Mouse (Mus musculus): Measurements from ENCODE around the gene Galns. TPM values are rescaled to one million over a fixed set of nuclear protein-coding genes. Genes with fewer than 3 reads are reported as not detected.
"Not testable (repeated sequence)": the region's sequence is repeated elsewhere in the genome, so short reads cannot be mapped to it uniquely, and the experiment has no call there.

Galns gene
- polyA plus RNA-seq, 1 experiment from 2014 or later, result 4.5 TPM

DNA sequence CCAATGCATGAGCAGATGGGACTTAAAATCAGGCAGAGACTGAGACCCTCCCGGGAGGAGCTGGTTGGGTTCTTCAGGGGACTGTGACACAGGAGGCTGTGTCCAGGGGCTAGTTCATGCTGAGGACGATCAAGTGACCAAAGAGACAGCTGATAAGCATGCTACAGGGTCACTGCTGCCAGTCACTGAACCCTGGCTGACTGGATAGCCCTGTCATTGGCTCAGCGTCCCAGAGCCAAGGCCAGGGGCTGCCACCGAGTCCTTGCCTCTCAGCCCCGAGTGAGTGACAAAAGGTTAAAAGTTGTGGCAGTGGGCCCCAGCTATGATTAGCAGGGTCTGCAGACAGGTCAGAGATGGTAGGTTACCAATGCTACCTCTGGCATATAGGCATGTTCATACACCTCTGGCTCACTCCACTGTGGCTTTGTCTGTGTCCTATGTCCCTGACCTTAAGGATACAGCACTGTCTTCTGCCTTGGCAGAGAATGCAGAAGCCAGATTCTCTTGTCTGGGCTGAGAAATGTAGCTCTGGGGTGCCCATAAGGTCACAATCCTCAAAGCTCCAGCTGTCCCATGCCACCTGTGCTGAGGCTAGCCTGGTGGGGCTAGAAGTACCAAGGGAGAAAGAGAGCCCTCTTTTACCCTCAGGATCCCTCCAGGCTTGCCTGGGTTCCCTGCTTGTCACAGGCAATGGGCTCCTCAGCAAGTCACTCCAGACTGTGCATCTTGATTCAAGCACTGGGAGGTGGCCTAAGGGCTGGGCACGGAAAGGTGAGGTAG is 33.1 kb upstream of the Galns start:
- Histone ChIP-seq H3K9ac (replicated peaks) (no peak overlapping the region), H3K27me3 (no peaks in the 10 kb centered on the region), H3K4me3 (no peak overlapping the region), H3K4me1 (peaks cover 23% of the 10 kb centered on the region), H3K9me3 (no peaks in the 10 kb centered on the region), H3K4me2 (replicated peaks) (no peak overlapping the region), H3K36me3 (peaks cover 33% of the 10 kb centered on the region), H3K27ac (replicated peaks) (no peak overlapping the region)
- WGBS, result 77% methylated on average over 6 of the region's 6 CpGs
- ATAC-seq (replicated peaks), result no peak

- peaks cover 25% of the 10 kb centered on the region for H3K36me3 ChIP-seq
Observed at GRCm38 (mm10) chr8:122642071-122642470, 30.8 kb upstream of the Galns start.

GRCm38 (mm10) chr8:122641406-122641805 is 30.1 kb upstream of the Galns start:
- Histone ChIP-seq H3K4me2 (replicated peaks) (no peak overlapping the region), H3K4me3 (no peak overlapping the region), H3K9ac (replicated peaks) (no peak overlapping the region), H3K9me3 (no peaks in the 10 kb centered on the region), H3K27ac (replicated peaks) (no peak overlapping the region; the same call in 1 of the 2 replicates), H3K27me3 (no peaks in the 10 kb centered on the region), H3K36me3 (peaks cover 19% of the 10 kb centered on the region; the same call in 1 of the 2 replicates), H3K4me1 (peaks cover 37% of the 10 kb centered on the region)
- 56% methylated on average over 15 of the region's 15 CpGs for WGBS
- ATAC-seq (replicated peaks), result no peak

More at GRCm38 (mm10) chr8:122642071-122642470, 30.8 kb upstream of the Galns start:
- no peak overlapping the region for H3K27ac ChIP-seq (replicated peaks)
- no peaks in the 10 kb centered on the region for H3K27me3 ChIP-seq
- H3K4me3 ChIP-seq, result no peak overlapping the region
- ATAC-seq (replicated peaks), result no peak
- H3K9me3 ChIP-seq, result no peaks in the 10 kb centered on the region
- peaks cover 33% of the 10 kb centered on the region for H3K4me1 ChIP-seq
- 75% methylated on average over 9 of the region's 9 CpGs for WGBS
- H3K9ac ChIP-seq (replicated peaks), result no peak overlapping the region
- H3K4me2 ChIP-seq (replicated peaks), result no peak overlapping the region

DNA sequence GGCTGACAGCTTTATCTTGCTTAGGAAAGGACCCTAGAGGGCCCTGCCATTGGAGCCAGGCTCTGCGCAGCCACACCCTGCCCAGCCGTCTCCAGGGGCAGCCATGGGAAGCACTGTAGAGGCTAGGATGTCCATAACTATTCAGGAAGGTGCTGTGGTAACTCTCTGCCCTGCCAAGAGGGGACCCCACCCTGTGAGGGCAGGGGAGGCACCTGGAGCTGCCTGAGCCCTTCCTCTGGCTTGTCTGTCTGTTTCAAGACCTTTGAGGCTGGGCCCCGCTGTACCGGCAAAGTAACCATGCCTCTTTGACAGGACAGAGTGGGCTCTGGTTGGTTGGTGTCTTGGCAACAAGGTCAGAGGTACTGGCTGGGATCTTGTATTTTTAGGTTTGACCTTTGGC is 29.6 kb upstream of the Galns start:
- 81% methylated on average over 4 of the region's 4 CpGs for WGBS
- Histone ChIP-seq H3K36me3 (peaks cover 20% of the 10 kb centered on the region; the same call in 1 of the 2 replicates), H3K27ac (replicated peaks) (no peak overlapping the region; the same call in 1 of the 2 replicates)

GRCm38 (mm10) chr8:122639521-122640248 is 28.4 kb upstream of the Galns start:
- no peaks in the 10 kb centered on the region for H3K9me3 ChIP-seq
- no peak overlapping the region for H3K9ac ChIP-seq (replicated peaks)
- peaks cover 37% of the 10 kb centered on the region for H3K4me1 ChIP-seq
- peak overlapping the region; percentile 36; the same call in 1 of the 2 replicates for H3K27ac ChIP-seq (replicated peaks)
- H3K27me3 ChIP-seq, result no peaks in the 10 kb centered on the region
- WGBS, result 33% methylated on average over 16 of the region's 16 CpGs
- no peak overlapping the region for H3K4me2 ChIP-seq (replicated peaks)
- peak; percentile 53 for ATAC-seq (replicated peaks)
- H3K4me3 ChIP-seq, result no peak overlapping the region
- H3K36me3 ChIP-seq, result peaks cover 32% of the 10 kb centered on the region

More for the DNA sequence above, 29.6 kb upstream of the Galns start:
- ATAC-seq (replicated peaks), result no peak
- no peak overlapping the region for H3K4me2 ChIP-seq (replicated peaks)
- peaks cover 37% of the 10 kb centered on the region for H3K4me1 ChIP-seq
- no peak overlapping the region for H3K4me3 ChIP-seq
- no peaks in the 10 kb centered on the region for H3K27me3 ChIP-seq
- no peak overlapping the region for H3K9ac ChIP-seq (replicated peaks)
- no peaks in the 10 kb centered on the region for H3K9me3 ChIP-seq

GRCm38 (mm10) chr8:122638601-122639000 is 27.3 kb upstream of the Galns start:
- no peak for ATAC-seq (replicated peaks)
- Histone ChIP-seq H3K36me3 (peaks cover 40% of the 10 kb centered on the region), H3K9ac (replicated peaks) (no peak overlapping the region)

GRCm38 (mm10) chr8:122637230-122637629 is 26.0 kb upstream of the Galns start:
- Histone ChIP-seq H3K4me1 (peaks cover 37% of the 10 kb centered on the region), H3K9me3 (no peaks in the 10 kb centered on the region), H3K27me3 (no peaks in the 10 kb centered on the region), H3K4me3 (no peak overlapping the region), H3K4me2 (replicated peaks) (no peak overlapping the region), H3K9ac (replicated peaks) (no peak overlapping the region), H3K27ac (replicated peaks) (no peak overlapping the region), H3K36me3 (peaks cover 47% of the 10 kb centered on the region)
- WGBS, result 87% methylated on average over 9 of the region's 9 CpGs
- ATAC-seq (replicated peaks), result no peak

More at GRCm38 (mm10) chr8:122638601-122639000, 27.3 kb upstream of the Galns start:
- Histone ChIP-seq H3K27me3 (no peaks in the 10 kb centered on the region), H3K27ac (replicated peaks) (0 out of 2 replicates have a peak overlapping the region, but pooled peaks have one; percentile 36), H3K4me1 (peaks cover 37% of the 10 kb centered on the region), H3K4me2 (replicated peaks) (no peak overlapping the region), H3K9me3 (no peaks in the 10 kb centered on the region), H3K4me3 (no peak overlapping the region)
- WGBS, result 76% methylated on average over 16 of the region's 16 CpGs

DNA sequence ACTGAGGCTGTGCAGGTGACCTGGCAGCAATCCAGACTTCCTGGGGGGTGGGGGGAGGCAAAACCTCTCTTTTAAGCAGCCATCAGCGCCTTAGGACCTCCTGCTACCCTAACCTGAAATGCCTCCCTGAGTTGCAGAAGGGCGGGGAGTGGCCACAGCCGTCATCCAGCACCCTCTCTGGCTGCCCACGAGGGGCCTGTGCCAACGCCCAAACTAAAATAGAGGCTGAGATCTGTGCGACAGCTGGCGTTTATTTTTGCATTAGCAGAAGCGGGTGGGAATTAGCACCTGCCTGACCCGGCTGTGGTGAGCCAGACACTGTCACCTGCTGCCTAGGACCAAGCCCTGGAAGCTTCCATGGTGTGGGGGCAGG is 25.5 kb upstream of the Galns start:
- Histone ChIP-seq H3K36me3 (peaks cover 47% of the 10 kb centered on the region), H3K27me3 (no peaks in the 10 kb centered on the region), H3K4me1 (peaks cover 36% of the 10 kb centered on the region), H3K9ac (replicated peaks) (no peak overlapping the region), H3K4me2 (replicated peaks) (no peak overlapping the region), H3K9me3 (no peaks in the 10 kb centered on the region), H3K4me3 (no peak overlapping the region), H3K27ac (replicated peaks) (no peak overlapping the region)
- WGBS, result 54% methylated on average over 9 of the region's 9 CpGs
- ATAC-seq (replicated peaks), result no peak

DNA sequence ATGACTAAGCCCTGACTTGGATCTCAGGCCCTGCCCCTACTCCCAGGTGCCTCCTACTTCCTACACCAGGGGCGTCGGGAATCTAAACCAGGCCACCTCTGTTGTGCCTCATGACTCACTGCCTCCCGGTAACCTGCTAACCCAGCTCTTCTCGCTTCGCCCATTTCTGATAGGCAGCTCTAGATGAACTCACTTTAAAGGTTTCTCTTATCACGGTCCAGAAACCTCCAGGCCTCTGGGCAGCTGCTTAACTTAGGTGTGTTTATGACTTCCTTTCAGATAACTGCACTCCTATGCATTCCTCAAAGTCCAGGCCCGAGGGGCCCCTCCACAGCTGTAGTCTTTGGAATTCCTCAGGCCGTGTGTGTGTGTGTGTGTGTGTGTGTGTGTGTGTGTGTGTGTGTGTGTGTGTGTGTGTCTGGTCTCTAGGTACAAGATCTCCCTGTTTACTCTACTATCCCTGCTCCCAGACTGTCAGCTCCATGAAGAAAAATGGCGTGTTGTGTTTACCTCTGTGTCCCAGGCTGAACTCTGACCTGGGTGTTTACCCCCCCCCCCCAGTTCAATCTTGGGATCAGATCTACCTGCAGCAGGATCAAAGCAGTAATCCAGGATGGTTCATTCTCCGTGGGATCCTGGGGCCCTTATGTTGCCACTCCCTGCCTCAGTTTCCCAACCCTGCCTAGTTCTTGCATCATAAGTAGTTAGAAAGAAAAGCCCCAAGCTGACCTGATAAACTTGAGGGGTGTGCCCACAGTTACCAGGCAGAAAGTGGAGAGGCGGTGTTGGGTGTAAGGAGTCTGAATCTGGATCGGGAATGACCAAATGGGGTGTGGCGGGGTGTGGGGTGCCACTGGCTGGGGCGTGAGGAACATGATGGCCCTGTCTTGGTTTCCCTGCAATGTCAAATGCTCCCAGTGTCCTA is 24.9 kb upstream of the Galns start:
- peaks cover 47% of the 10 kb centered on the region for H3K36me3 ChIP-seq
- H3K4me2 ChIP-seq (replicated peaks), result no peak overlapping the region
- WGBS, result 82% methylated on average over 14 of the region's 14 CpGs
- no peaks in the 10 kb centered on the region for H3K9me3 ChIP-seq
- H3K4me1 ChIP-seq, result peaks cover 30% of the 10 kb centered on the region
- H3K4me3 ChIP-seq, result no peak overlapping the region
- no peak overlapping the region for H3K27ac ChIP-seq (replicated peaks)
- no peak for ATAC-seq (replicated peaks)
- H3K9ac ChIP-seq (replicated peaks), result no peak overlapping the region
- no peaks in the 10 kb centered on the region for H3K27me3 ChIP-seq

DNA sequence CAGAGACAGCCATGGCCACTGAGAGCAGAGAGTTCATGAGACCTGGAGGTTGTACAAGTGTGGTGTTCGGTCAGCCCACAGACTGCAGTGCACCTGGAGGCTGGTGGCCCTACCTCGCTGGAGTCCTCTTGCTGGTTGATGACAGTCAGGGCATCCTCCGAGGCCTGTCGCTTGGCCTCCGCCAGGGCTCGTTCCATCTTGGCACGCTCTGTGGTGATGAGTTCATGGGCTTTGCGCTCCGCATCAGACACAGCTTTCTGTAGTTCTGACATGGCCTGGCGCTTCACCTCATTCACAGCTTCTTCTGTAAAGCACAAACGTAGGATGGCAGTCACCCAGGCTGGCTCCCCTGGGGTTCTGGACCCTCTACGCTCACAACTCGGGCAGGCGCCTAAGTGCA is 21.9 kb upstream of the Galns start:
- Histone ChIP-seq H3K4me1 (0 out of 2 replicates have a peak, but pooled peaks cover 5% of the 10 kb centered on the region), H3K4me2 (replicated peaks) (no peak overlapping the region), H3K36me3 (peaks cover 50% of the 10 kb centered on the region), H3K27me3 (no peaks in the 10 kb centered on the region), H3K9me3 (no peaks in the 10 kb centered on the region), H3K4me3 (no peak overlapping the region), H3K27ac (replicated peaks) (no peak overlapping the region), H3K9ac (replicated peaks) (no peak overlapping the region)
- 91% methylated on average over 14 of the region's 14 CpGs for WGBS
- ATAC-seq (replicated peaks), result no peak

- WGBS, result 90% methylated on average over 3 of the region's 3 CpGs
- not testable (repeated sequence) for ATAC-seq (replicated peaks); H3K4me1 ChIP-seq; H3K4me2 ChIP-seq (replicated peaks); H3K27ac ChIP-seq (replicated peaks); H3K4me3 ChIP-seq; H3K27me3 ChIP-seq; H3K9me3 ChIP-seq; H3K9ac ChIP-seq (replicated peaks)
- H3K36me3 ChIP-seq, result peaks cover 44% of the 10 kb centered on the region
Observed at GRCm38 (mm10) chr8:122632134-122632533, 20.9 kb upstream of the Galns start.
